Mouse (Mus musculus): Measurements from ENCODE around the gene Irf7.

DNA sequence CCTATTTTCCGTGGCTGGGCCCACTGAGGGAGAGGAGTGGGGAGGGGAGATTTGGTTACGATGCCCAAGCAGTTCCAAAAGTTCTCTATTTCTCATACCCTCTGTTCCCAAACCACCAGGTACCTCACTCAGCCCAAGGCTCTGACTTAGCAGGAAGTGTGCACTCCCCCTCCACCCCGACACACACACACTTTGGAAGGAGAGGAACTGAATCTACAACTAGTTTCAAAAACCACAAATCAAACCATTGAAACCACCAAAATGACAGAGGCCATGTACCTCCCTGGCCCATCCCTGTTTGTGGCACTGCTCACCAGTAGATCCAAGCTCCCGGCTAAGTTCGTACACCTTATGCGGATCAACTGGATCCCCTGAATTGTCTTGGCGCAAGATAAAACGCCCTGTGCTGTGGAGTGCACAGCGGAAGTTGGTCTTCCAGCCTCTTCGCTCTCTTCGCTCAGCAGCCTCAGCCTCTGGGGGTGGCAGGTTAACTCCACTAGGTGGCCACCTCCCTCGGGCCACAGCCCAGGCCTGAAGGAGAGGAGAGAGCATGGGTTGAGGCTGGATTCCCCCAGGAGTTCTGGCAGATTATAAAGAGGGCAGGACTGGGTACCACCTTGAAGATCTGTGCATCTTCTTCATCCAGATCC, 1.4 kb downstream of the Irf7 start:
- peak; percentile 49; the same call in 1 of the 2 replicates for TF ChIP-seq CTCF (IDR thresholded peaks at IDR 0.05; ENCODE audit: borderline replicate concordance, insufficient read depth, low read length)
- TF ChIP-seq POLR2A (IDR thresholded peaks at IDR 0.05; ENCODE audit: low read depth, low read length), result no peak
